Mouse (Mus musculus): ENCODE results near the gene Cradd.

GRCm38 (mm10) chr10:95315801-95316474, 8.0 kb downstream of the Cradd start:
- no peak for TF ChIP-seq CTCF (IDR thresholded peaks at IDR 0.05; ENCODE audit: control insufficient read depth, insufficient read depth, insufficient replicate concordance, low read depth, low read length)
- TF ChIP-seq POLR2A (IDR thresholded peaks at IDR 0.05; ENCODE audit: control insufficient read depth, low read depth, low read length): no peak

Measured in testis, adult 2 months (tissue).